ENCODE assay signal across 31 mouse cellular contexts in the genomic region with DNA sequence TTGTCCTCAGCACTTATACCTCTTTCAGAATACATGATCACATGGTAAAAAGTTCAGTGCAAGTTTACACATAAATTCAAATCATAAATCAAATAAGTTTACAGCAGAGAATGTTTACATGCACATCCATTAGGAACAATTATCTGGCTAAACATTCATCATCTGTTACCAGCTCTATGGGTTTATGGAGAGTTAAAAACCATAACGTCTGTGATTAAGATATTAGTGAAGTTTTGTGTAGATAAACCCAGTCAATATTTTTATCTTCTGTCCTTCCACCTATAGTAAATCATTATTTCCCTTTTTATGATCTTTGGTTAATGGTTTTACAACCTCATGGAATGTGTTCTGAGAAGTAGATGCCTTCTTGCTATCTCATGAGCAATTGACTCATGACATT.
"Had no signal": no experiment of that assay in that cellular context is flagged by ENCODE, and none has a peak within 500 bp of the region (broad histone marks: within the 10 kb centered on the region; RNA-seq: fewer than 3 reads in every experiment).

No protein-coding gene starts in this region.

- H3K27ac ChIP-seq: limb, embryonic 10.5 days; limb, embryonic 12.5 days; limb, embryonic 13.5 days; limb, embryonic 15.5 days; liver, embryonic 12.5 days; liver, embryonic 13.5 days; liver, embryonic 14.5 days; liver, embryonic 15.5 days; lung, embryonic 15.5 days; macrophage; midbrain, embryonic 10.5 days; midbrain, embryonic 12.5 days; midbrain, embryonic 13.5 days; midbrain, embryonic 15.5 days had no signal

- H3K9me3 ChIP-seq: limb, embryonic 10.5 days; limb, embryonic 13.5 days; limb, embryonic 15.5 days; liver, embryonic 12.5 days; liver, embryonic 13.5 days; liver, embryonic 15.5 days; lung, embryonic 15.5 days; midbrain, embryonic 10.5 days; midbrain, embryonic 12.5 days; midbrain, embryonic 13.5 days; midbrain, embryonic 15.5 days had no signal

- H3K4me3 ChIP-seq: limb, embryonic 10.5 days; limb, embryonic 12.5 days; limb, embryonic 13.5 days; limb, embryonic 15.5 days; liver, embryonic 12.5 days; liver, embryonic 13.5 days; liver, embryonic 15.5 days; lung, embryonic 15.5 days; megakaryocyte, embryonic 14.5 days; midbrain, embryonic 10.5 days; midbrain, embryonic 12.5 days; midbrain, embryonic 13.5 days; midbrain, embryonic 15.5 days; myocyte had no signal

- H3K27me3 ChIP-seq: limb, embryonic 12.5 days; limb, embryonic 13.5 days; limb, embryonic 15.5 days; liver, embryonic 12.5 days; liver, embryonic 13.5 days; liver, embryonic 15.5 days; lung, embryonic 15.5 days; midbrain, embryonic 12.5 days; midbrain, embryonic 13.5 days; midbrain, embryonic 15.5 days had no signal

- DNase-seq: left cerebral cortex, postnatal 4 days; liver; liver, embryonic 13.5 days; liver, postnatal 0 days; lung, adult 18-20 months; lung, adult 2 months; lung, embryonic 14.5 days; lung, postnatal 10 days; lung, postnatal 14 days; lung, postnatal 36 days; lung, postnatal 4 days; midbrain, embryonic 14.5 days had no signal

- H3K9ac ChIP-seq: limb, embryonic 12.5 days; limb, embryonic 13.5 days; limb, embryonic 15.5 days; liver, embryonic 12.5 days; liver, embryonic 13.5 days; liver, embryonic 14.5 days; liver, embryonic 15.5 days; liver, postnatal 0 days; lung, embryonic 14.5 days; lung, embryonic 15.5 days; midbrain, embryonic 12.5 days; midbrain, embryonic 13.5 days; midbrain, embryonic 15.5 days had no signal

- H3K4me1 ChIP-seq: limb, embryonic 10.5 days; liver, embryonic 12.5 days; liver, embryonic 13.5 days; liver, embryonic 15.5 days; lung, embryonic 15.5 days; megakaryocyte, embryonic 14.5 days; midbrain, embryonic 10.5 days; midbrain, embryonic 12.5 days; midbrain, embryonic 13.5 days; midbrain, embryonic 15.5 days had no signal

- H3K4me2 ChIP-seq: limb, embryonic 12.5 days; limb, embryonic 13.5 days; limb, embryonic 15.5 days; liver, embryonic 11.5 days; liver, embryonic 12.5 days; liver, embryonic 13.5 days; liver, embryonic 15.5 days; lung, embryonic 14.5 days; lung, embryonic 15.5 days; midbrain, embryonic 11.5 days; midbrain, embryonic 12.5 days; midbrain, embryonic 13.5 days; midbrain, embryonic 15.5 days had no signal

- H3K36me3 ChIP-seq: limb, embryonic 10.5 days; limb, embryonic 12.5 days; limb, embryonic 13.5 days; limb, embryonic 15.5 days; liver, embryonic 12.5 days; liver, embryonic 13.5 days; liver, embryonic 15.5 days; lung, embryonic 15.5 days; midbrain, embryonic 10.5 days; midbrain, embryonic 12.5 days; midbrain, embryonic 13.5 days; midbrain, embryonic 15.5 days had no signal

- ATAC-seq: liver, embryonic 12.5 days; liver, postnatal 0 days; lung, postnatal 0 days; midbrain, embryonic 13.5 days; midbrain, embryonic 15.5 days; midbrain, embryonic 16.5 days had no signal
